Mouse (Mus musculus): ENCODE data around the gene Pde2a. TPM values are rescaled to one million over a fixed set of nuclear protein-coding genes. Genes with fewer than 3 reads are reported as not detected.
"Not testable (repeated sequence)": the region's sequence is repeated elsewhere in the genome, so short reads cannot be mapped to it uniquely, and the experiment has no call there.

Pde2a gene
- polyA plus RNA-seq, 1 experiment from 2014 or later = 31.4 TPM

DNA sequence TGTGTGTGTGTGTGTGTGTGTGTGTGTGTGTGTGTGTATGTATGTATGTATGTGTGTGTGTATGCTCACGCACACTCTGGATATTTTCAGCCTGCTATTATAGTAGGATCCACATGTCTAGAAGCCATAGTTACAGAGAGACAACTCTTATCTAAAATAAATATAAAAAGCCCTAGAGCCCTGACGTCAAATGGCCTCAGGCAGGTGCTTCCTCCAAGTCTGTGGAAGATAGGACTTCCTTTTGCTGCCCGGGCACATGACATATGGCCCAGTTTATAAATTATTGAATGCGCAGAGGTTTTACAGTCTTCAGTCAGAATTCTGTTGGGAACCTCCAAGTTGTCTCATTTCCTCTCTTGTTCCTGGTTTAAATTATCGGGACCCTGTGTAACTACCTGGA lies 119.2 kb downstream of the Pde2a start:
- Histone ChIP-seq H3K4me1 (peaks cover 8% of the 10 kb centered on the region; the same call in 1 of the 2 replicates), H3K4me3 (no peak overlapping the region), H3K9ac (no peak overlapping the region), H3K9me3 (no peaks in the 10 kb centered on the region), H3K4me2 (no peak overlapping the region), H3K36me3 (replicated peaks) (no peaks in the 10 kb centered on the region), H3K27me3 (replicated peaks) (no peaks in the 10 kb centered on the region), H3K27ac (no peak overlapping the region)
- 66% methylated on average over 5 of the region's 5 CpGs for WGBS
- no peak for ATAC-seq (replicated peaks)

DNA sequence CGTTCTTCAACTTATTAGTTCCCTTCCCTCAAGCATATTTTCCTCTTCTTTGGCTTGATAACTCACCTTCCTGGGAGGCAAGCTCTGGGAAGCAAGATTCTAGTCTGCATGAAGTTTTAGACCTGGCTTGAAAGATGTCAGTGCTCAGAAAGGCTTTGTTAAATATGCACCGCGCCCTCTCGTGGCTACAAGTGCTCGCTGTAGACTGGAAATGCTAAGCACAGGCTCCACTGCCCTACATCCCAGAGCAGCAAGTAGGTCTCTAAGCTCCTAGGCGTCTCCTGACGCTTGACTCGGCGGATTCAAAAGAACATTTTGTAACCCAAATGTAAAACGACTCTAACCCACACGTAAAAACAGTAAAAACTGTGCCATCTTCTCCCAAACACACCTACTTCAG lies 119.6 kb downstream of the Pde2a start:
- peak; percentile 84 for ATAC-seq (replicated peaks)
- 0 out of 2 replicates have a peak, but pooled peaks cover 7% of the 10 kb centered on the region for H3K4me1 ChIP-seq
- 3% methylated on average over 11 of the region's 11 CpGs for WGBS
- no peak overlapping the region for H3K9ac ChIP-seq
- no peak overlapping the region for H3K4me2 ChIP-seq
- H3K27me3 ChIP-seq (replicated peaks) = no peaks in the 10 kb centered on the region
- H3K27ac ChIP-seq = no peak overlapping the region
- H3K36me3 ChIP-seq (replicated peaks) = no peaks in the 10 kb centered on the region
- no peaks in the 10 kb centered on the region for H3K9me3 ChIP-seq
- H3K4me3 ChIP-seq = no peak overlapping the region

DNA sequence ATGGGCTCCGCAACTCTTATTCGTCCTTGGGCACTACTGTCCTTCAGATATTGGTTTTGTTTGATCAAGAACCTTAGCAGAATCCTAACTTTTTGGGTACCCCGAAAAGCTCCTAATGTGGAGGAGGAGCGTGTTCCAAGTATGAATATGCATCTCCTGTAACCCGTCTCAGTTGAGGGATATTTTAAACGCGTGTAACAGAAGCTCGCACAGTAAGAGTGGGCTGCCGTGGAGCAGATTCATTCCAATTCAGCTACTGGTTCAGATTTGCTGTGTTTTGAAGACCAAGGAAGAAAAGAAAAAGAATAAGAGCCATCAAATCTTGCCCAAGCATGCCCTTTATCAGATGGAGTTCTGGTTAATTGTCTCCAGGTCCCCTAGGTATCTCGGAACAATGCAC lies 120.2 kb downstream of the Pde2a start:
- Histone ChIP-seq H3K9ac (no peak overlapping the region), H3K27me3 (replicated peaks) (no peaks in the 10 kb centered on the region), H3K9me3 (no peaks in the 10 kb centered on the region), H3K4me3 (no peak overlapping the region), H3K4me2 (no peak overlapping the region), H3K36me3 (replicated peaks) (no peaks in the 10 kb centered on the region), H3K27ac (no peak overlapping the region), H3K4me1 (0 out of 2 replicates have a peak, but pooled peaks cover 7% of the 10 kb centered on the region)
- WGBS = 61% methylated on average over 10 of the region's 10 CpGs
- ATAC-seq (replicated peaks) = no peak

DNA sequence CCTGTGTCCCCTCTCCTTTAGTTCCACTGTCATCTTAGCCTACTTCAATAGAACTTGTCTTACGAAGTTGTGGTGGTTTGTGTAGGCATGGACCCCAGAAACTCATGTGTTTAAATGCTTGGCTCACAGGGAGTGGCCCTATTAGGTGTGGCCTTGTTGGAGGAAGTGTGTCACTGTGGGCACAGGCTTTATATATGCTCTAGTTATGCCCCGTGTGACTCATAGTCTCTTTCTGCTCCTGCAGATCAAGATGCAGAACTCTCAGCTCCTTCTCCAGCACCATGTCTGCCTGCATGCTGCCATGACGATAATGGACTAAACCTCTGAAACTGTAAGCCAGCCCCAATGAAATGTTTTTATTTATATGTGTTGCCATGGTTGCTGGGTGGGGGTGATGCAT lies 126.2 kb downstream of the Pde2a start:
- H3K36me3 ChIP-seq (replicated peaks) = no peaks in the 10 kb centered on the region
- no peak overlapping the region for H3K4me3 ChIP-seq
- WGBS = 81% methylated on average over 3 of the region's 3 CpGs
- no peak overlapping the region for H3K4me2 ChIP-seq
- no peaks in the 10 kb centered on the region for H3K27me3 ChIP-seq (replicated peaks)
- no peak for ATAC-seq (replicated peaks)
- H3K27ac ChIP-seq = no peak overlapping the region
- no peaks in the 10 kb centered on the region for H3K9me3 ChIP-seq
- H3K4me1 ChIP-seq = no peaks in the 10 kb centered on the region
- no peak overlapping the region for H3K9ac ChIP-seq

DNA sequence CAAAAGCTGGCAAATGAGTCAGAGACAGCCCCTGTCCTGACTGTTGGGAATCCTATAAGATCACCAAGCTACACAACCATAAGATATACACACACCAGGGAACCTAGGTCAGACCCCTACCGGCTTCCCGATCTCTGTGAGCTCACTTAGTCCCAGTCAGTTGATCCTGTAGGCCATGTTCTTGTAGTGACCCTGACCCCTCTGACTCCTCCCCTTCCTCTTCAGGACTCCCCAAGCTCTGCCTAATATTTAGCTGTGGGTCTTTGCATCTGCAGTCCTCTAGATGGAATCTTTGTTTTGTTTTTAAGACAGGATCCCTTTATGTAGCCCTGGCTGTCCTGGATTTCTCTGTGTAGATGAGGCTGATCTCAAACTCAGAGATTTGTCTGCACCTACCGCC lies 127.8 kb downstream of the Pde2a start:
- no peaks in the 10 kb centered on the region for H3K9me3 ChIP-seq
- H3K36me3 ChIP-seq (replicated peaks) = no peaks in the 10 kb centered on the region
- no peaks in the 10 kb centered on the region for H3K4me1 ChIP-seq
- no peak for ATAC-seq (replicated peaks)
- H3K4me2 ChIP-seq = no peak overlapping the region
- H3K9ac ChIP-seq = no peak overlapping the region
- H3K27ac ChIP-seq = no peak overlapping the region
- 73% methylated on average over 3 of the region's 3 CpGs for WGBS
- no peaks in the 10 kb centered on the region for H3K27me3 ChIP-seq (replicated peaks)
- no peak overlapping the region for H3K4me3 ChIP-seq

DNA sequence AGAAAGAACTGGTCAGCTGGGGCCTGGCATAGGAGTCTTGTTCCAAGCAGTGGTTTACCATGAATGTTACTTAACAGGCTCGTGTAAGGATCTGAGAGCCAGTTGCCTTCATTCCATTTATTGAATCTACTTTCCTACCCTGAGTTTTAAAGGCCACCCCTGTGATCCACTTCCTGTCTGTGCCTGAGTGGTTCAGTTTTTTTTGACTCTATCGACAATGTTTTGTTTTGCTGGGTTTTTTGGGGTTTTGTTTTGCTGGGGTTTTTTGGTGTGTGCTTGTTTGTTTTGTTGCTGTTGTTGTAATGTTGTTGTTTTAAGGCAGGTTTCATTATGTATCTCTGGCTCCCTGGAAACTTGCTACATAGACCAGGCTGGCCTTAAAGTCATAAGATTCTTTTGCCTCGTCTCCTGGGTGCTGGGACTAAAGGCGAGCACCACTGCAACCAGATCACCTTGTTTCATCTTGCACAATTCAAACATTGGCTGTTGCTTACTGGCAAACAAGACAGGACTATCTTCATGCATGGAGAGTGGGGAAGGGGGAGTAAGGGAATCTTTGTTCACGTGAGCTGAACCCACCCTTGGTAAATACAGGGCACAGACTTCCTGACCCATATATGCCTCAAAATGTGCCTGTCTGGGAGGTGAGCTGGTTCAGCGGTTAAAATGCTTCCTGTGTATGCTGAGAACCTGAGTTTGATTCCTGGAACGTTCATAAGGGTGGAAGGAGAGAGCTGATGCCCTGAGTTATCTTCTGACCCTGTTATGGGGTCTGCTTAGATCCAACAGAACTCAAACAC lies 129.4 kb downstream of the Pde2a start:
- H3K27ac ChIP-seq = no peak overlapping the region
- no peak overlapping the region for H3K4me2 ChIP-seq
- H3K27me3 ChIP-seq (replicated peaks) = no peaks in the 10 kb centered on the region
- H3K36me3 ChIP-seq (replicated peaks) = no peaks in the 10 kb centered on the region
- no peak overlapping the region for H3K4me3 ChIP-seq
- no peak for ATAC-seq (replicated peaks)
- no peak overlapping the region for H3K9ac ChIP-seq
- H3K9me3 ChIP-seq = no peaks in the 10 kb centered on the region
- H3K4me1 ChIP-seq = no peaks in the 10 kb centered on the region
- 78% methylated on average over 7 of the region's 7 CpGs for WGBS

DNA sequence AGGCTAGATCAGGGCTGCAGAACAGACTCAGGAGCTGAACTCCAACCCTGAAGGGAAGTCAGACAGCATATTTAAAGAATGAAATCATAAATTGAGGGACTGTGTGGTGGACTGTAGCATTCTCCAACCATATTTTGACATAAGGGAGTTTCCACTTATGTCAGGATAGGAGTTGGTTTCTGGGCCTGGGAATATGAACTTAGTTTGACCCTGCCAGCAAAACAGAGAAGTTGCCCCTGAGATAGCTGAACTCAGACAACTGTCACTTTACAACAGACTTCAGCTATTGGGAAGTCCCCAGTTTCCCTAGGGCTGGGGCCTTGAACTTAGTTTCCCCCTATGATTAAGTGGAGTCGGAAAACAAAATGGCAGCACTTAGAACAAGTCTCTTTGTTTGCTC lies 130.0 kb downstream of the Pde2a start:
- Histone ChIP-seq H3K9ac (no peak overlapping the region), H3K36me3 (replicated peaks) (no peaks in the 10 kb centered on the region), H3K27ac (no peak overlapping the region), H3K9me3 (no peaks in the 10 kb centered on the region), H3K4me1 (no peaks in the 10 kb centered on the region), H3K4me3 (no peak overlapping the region), H3K4me2 (no peak overlapping the region), H3K27me3 (replicated peaks) (no peaks in the 10 kb centered on the region)
- no peak for ATAC-seq (replicated peaks)
- 98% methylated on average over 1 of the region's 1 CpGs for WGBS

DNA sequence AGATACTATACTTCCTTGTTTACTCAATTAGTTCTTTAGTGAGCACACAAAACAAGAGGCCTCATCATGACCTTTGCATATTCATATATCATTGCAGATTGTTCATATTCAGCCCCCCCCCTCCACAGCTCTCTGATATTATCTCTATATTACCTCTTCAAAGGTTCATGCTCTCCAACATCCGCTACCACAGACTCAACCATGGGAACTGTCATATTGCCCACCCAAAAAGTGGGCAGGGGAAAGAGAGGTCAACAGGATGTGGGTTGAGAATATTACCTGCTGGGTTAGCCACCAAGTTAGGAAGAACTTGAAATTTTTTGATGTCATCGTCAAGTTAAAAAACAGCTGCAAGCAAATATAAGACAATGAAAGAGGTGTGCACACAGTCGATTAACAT lies 134.0 kb downstream of the Pde2a start:
- not testable (repeated sequence) for H3K36me3 ChIP-seq (replicated peaks); H3K4me1 ChIP-seq; H3K27ac ChIP-seq; H3K27me3 ChIP-seq (replicated peaks); ATAC-seq (replicated peaks); H3K9ac ChIP-seq; H3K4me3 ChIP-seq; H3K9me3 ChIP-seq; H3K4me2 ChIP-seq
- WGBS = 92% methylated on average over 3 of the region's 3 CpGs

DNA sequence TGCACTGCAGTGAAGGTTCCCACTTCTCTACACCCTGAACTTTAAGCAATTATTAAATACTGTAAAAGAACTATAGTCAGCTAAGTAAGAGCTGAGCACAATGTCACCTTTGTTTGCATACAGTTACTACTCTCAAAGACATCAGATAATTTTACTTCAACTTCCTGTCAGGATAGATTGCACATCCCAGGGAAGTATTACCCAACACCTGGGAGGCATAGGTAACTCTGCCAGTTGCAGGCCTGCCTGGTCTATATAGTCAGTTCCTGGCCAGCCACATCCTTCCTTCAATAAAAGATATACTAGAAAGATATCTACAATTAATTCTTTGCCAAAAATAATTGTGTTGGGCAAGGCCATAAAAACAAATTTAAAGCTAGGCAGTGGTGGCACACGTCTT lies 135.9 kb downstream of the Pde2a start:
- Histone ChIP-seq H3K4me2 (no peak overlapping the region), H3K9me3 (no peaks in the 10 kb centered on the region), H3K4me1 (no peaks in the 10 kb centered on the region), H3K9ac (no peak overlapping the region), H3K27ac (no peak overlapping the region), H3K27me3 (replicated peaks) (no peaks in the 10 kb centered on the region), H3K4me3 (no peak overlapping the region), H3K36me3 (replicated peaks) (no peaks in the 10 kb centered on the region)
- no peak for ATAC-seq (replicated peaks)
- 82% methylated on average over 1 of the region's 1 CpGs for WGBS

DNA sequence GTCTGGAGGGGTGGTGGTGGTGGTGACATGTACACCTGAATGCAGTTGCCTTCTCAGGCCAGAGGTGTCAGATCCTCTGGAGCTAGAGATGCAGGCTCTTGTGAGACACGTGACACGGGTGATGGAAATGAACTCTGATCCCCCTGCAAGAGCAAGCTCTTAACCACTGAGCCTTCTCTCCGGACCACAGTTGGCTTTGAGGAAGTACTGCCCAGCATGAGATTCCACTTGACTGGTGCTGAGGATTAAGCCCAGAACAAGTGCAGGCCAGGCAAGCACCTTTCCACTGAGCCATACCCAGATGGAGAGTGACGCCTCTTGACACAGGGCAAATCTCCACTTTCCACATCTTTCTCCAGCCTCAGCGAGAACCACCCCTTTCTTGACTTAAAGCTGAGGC lies 137.9 kb downstream of the Pde2a start:
- ATAC-seq (replicated peaks); H3K4me2 ChIP-seq; H3K36me3 ChIP-seq (replicated peaks); H3K27me3 ChIP-seq (replicated peaks); H3K9ac ChIP-seq; H3K4me1 ChIP-seq; H3K27ac ChIP-seq; H3K9me3 ChIP-seq; H3K4me3 ChIP-seq: not testable (repeated sequence)
- WGBS = 73% methylated on average over 5 of the region's 5 CpGs

MicroRNAs within 50 kb of the gene (microRNA counts, 519-probe panel; counts per million panel counts)
- not detected for microRNA mmu-miR-139-3p
- microRNA mmu-miR-139-5p = 2,260 counts per million, percentile 30 among the panel's probes with 10 or more counts

Small RNAs within 50 kb of the gene (microRNA-seq; reads per million reads assigned to microRNA genes)
- gene Mir139 = 3,602 reads per million, percentile 88 among the genes with 10 or more reads in this experiment

Other genes with a start within 250 kb of the Pde2a start
- gene Atg16l2, start 119.4 kb upstream of the Pde2a start, polyA plus RNA-seq (2015; fragmentation: Nextera tagmentation; extraction: Ambion mirVana) = 26.1 and 26.9 TPM in 2 replicates
- 8.7 and 9.6 TPM in 2 replicates for gene Stard10, start 104.6 kb upstream of the Pde2a start, polyA plus RNA-seq (2015; fragmentation: Nextera tagmentation; extraction: Ambion mirVana)
- gene Arap1, start 73.6 kb upstream of the Pde2a start, polyA plus RNA-seq (2015; fragmentation: Nextera tagmentation; extraction: Ambion mirVana) = 10.4 and 10.6 TPM in 2 replicates
- gene Gm45837, start 10.8 kb upstream of the Pde2a start, polyA plus RNA-seq (2015; fragmentation: Nextera tagmentation; extraction: Ambion mirVana) = not detected in 2 replicates
- gene Art2b, start 163.9 kb downstream of the Pde2a start, polyA plus RNA-seq (2015; fragmentation: Nextera tagmentation; extraction: Ambion mirVana) = not detected in 2 replicates
- 40.6 and 50.1 TPM in 2 replicates for gene Clpb, start 241.9 kb downstream of the Pde2a start, polyA plus RNA-seq (2015; fragmentation: Nextera tagmentation; extraction: Ambion mirVana)